Mouse (Mus musculus): ENCODE data around the gene Tbc1d13.
A peak's percentile ranks its signal among the peaks of the same experiment; 100 is the strongest.
"Not testable (repeated sequence)": the region's sequence is repeated elsewhere in the genome, so short reads cannot be mapped to it uniquely, and the experiment has no call there.

The Tbc1d13 gene

GRCm38 (mm10) chr2:30130156-30130555 lies 3.4 kb upstream of the Tbc1d13 start:
- no peak for DNase-seq (ENCODE audit: low spot score in 2 of 2)

DNA sequence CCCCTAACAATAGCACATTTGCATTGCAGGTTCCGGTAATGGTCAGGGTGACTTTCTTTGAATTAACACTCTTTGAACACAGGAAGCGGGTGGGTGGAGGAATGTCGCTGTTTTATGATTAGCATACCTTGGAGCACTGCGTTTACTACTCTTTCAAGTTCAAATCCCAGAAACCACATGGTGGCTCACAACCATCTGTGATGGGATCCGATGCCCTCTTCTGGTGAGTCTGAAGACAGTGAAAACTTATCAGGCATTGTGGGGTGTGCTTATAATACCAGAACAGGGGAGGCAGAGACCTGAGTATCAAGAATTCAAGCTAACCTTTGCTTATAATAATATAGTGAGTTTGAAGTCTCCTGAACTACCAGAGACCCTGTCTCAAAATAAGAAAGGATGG lies 2.3 kb upstream of the Tbc1d13 start:
- DNase-seq (ENCODE audit: low spot score in 2 of 2): peak in 1 of 2 experiments; percentile 27

DNA sequence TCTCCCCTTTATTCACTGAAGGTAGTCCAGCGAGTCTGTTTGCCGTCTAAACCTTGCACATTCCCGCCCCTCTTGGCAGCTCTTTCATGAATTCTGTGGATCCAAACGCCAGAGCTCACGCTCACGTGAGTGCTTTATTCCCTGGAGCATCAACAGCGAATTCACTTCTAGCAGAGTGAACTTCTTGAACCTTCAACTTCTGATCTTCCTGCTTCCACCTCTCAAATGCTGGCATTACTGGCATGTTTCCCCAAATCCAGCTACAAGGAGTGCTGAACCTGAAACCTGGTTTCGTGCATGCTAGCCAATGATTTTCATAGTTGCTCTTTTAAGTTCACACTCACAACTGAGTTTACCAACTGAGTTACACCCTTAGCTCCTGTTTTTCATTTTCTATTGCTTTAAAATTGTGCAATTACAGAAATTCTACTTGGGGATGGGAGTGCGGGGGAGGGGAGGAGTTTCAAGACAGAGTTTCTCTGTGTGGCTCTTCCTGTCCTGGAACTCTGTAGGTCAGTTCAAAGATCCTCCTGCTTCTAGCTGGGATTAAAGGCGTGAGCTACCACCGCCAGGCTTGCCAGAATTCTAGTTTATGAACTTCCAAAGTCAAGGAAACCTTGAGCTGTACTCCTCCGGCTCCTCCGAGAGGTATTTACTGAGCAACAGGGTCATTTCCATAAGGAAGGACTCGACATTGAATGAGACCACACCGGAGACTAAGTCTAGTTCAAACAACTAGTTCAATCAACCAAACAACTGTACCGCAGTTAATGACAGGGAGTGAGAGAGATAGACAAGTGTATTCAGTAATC lies 539 bp upstream of the Tbc1d13 start:
- no peak for DNase-seq (ENCODE audit: low spot score in 2 of 2)

DNA sequence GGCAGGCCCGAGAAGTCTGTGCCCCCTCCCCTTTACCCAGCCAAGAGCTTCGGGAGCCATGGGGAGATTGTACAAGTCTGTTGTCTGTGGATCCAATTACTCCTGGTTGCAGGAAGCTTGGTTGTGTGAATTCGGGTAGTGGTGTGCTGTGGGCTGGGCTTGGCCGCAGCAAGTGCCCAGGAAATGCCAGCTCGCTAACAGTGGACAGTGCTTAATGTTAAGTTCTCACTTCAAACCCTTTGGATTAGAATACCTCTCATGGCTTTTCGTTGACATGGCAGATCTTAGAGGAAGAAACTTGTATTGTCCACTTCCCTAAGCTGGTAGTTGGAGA lies 799 bp downstream of the Tbc1d13 start:
- DNase-seq (ENCODE audit: low spot score in 2 of 2): no peak

DNA sequence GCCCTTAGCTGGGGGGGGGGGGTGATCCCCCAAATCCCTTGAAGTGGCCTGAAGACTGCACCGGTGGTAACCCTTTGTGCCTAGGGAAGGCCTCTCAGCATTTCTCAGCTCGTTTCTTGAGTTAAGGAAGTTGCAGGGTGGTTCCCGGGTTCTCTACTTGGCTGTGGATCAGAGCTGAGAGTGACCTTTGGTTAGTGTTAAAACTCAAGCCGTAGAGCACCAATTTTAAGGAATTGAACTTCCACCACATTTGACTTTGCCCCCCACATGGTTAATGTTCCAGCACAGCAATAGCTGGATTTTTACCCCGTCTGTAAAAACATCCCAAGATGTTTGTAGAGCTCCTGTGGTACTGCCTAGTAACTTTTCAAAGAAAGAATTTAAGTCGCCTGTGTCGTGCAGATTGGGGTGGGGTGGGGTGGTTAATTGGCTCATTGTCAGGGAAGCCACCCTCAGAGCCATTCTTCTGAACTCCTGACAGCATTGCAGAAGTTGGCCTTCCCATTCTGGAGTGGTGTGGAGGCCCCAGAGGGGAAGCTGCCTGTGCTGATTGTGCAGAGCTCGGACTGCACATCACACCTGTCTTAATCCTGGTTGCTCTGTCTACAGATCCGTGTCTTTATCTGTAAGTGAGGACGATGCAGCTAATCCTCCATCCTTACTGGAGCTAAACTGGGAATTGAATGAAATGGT lies 1.5 kb downstream of the Tbc1d13 start:
- no peak for DNase-seq (ENCODE audit: low spot score in 2 of 2)

DNA sequence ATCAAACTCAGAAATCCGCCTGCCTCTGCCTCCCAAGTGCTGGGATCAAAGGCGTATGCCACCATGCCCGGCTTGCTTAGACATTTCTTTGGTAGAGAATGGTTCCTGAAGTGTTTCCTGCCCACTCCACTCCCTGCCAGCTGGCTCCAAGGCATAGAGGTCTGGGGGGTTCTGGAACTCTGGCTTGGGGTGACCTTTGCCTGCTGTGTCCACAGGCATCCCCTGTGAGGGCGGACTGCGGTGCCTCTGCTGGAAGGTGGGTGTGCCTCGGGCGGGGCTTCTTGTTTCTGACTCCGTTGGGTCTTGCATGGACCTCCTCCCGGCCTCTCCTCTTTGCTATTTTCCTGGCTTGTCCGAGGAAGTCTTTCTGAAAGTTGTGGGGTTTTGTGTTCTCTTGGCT lies 2.9 kb downstream of the Tbc1d13 start:
- DNase-seq (ENCODE audit: low spot score in 2 of 2): no peak

GRCm38 (mm10) chr2:30140021-30140420 lies 6.5 kb downstream of the Tbc1d13 start:
- DNase-seq (ENCODE audit: low spot score in 2 of 2): not testable (repeated sequence)

- DNase-seq (ENCODE audit: low spot score in 2 of 2): no peak
Measured at GRCm38 (mm10) chr2:30144436-30144835, 10.9 kb downstream of the Tbc1d13 start.

GRCm38 (mm10) chr2:30147466-30147865 lies 13.9 kb downstream of the Tbc1d13 start:
- no peak for DNase-seq (ENCODE audit: low spot score in 2 of 2)

- no peak for DNase-seq (ENCODE audit: low spot score in 2 of 2)
Measured at GRCm38 (mm10) chr2:30151840-30152239, 18.3 kb downstream of the Tbc1d13 start.

- no peak for DNase-seq (ENCODE audit: low spot score in 2 of 2)
Measured at GRCm38 (mm10) chr2:30152616-30153015, 19.1 kb downstream of the Tbc1d13 start.

- DNase-seq (ENCODE audit: low spot score in 2 of 2): not testable (repeated sequence)
Measured at GRCm38 (mm10) chr2:30159871-30160270, 26.3 kb downstream of the Tbc1d13 start.

- no peak for DNase-seq (ENCODE audit: low spot score in 2 of 2)
Measured at GRCm38 (mm10) chr2:30161809-30162208, 28.3 kb downstream of the Tbc1d13 start.

GRCm38 (mm10) chr2:30164340-30164932 lies 30.9 kb downstream of the Tbc1d13 start:
- no peak for DNase-seq (ENCODE audit: low spot score in 2 of 2)

DNA sequence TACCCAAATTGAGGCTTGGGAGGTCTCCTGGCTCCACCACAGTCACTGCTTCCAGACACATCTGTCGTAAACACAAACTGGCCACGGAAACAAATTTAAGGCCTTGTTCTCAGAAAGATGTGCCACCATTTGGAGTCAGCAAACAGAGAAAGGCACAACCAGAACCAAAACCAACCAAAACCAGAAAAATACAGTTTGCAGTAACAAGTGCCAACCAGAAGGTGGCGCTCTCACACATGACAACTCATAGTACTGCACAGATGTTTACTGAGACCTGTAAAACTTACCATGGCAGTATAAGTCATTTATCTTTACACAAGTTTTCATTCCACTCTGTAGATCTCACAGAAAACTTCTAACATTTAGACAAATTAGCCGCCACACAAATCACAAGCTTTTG lies 33.1 kb downstream of the Tbc1d13 start:
- DNase-seq (ENCODE audit: low spot score in 2 of 2): no peak

GRCm38 (mm10) chr2:30171371-30171996 lies 37.9 kb downstream of the Tbc1d13 start, which contains the start of gene Endog:
TSS of gene Endog (plus strand) at chr2:30171493.
- peak; percentile 66 to 68 for DNase-seq (ENCODE audit: low spot score in 2 of 2)

DNA sequence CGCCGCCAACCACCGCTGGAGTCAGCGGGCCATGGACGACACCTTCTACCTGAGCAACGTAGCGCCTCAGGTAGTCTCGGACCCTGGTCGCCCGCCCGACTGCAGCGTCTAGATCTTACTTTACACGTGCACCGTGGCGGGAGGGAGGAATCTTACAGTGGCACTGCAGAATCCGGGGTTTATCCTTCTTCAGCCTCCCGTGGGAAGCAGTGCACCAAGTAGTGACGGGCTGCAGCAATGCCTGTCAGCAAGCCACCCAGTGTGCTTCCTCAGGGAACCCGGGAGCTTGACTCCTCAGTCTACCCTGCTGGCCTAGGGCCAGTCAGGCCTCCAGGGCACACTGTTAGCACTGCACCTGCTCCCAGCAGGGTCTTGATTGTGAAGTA lies 38.4 kb downstream of the Tbc1d13 start:
- DNase-seq (ENCODE audit: low spot score in 2 of 2): no peak

DNA sequence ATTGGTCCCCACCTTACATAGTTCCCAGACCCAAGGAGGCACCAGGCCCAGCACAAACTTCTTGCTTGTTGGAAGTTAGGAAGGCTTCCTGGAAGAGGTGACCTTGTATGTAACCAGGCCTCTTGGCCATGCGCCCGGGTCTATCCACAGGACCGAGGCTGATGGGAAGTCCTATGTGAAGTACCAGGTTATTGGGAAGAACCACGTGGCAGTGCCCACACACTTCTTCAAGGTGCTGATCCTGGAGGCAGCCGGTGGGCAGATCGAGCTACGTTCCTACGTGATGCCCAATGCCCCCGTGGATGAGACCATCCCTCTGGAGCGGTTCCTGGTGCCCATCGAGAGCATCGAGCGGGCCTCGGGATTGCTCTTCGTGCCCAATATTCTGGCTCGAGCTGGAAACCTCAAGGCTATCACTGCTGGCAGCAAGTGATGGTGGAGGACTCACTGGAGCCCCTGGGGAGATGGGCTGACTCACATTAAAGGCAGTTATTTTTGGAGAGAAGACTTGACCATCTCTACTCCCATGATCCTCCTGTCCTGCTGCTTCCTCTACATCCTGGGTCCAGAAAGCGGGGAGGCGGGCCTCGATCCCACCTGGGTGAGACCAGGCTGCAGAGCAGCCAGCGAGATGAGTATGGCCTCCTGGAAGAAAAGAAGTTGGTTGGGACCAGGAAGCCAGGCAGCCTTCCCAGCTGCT lies 40.1 kb downstream of the Tbc1d13 start:
- no peak for DNase-seq (ENCODE audit: low spot score in 2 of 2)

- no peak for DNase-seq (ENCODE audit: low spot score in 2 of 2)
Measured at GRCm38 (mm10) chr2:30175897-30176296, 42.4 kb downstream of the Tbc1d13 start.

DNA sequence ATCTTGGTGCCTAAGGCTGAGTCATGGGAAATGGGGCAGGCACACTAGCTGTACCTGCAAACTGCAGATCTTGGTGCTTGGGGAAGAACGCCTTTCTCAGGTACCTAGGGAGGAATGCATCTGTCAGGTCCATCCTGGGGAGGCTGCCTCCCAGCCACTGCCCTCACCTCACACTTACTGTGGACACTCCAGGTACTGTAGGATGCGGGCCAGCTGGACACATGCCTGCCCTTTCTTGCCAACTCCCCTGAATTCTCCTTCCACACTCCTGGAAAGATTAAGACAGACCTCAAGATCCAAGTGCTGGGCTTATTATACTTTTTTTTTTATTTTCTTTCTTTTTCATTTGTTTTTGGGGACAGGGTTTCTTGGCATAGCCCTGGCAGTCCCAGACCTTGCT lies 43.0 kb downstream of the Tbc1d13 start:
- no peak for DNase-seq (ENCODE audit: low spot score in 2 of 2)
